Mouse (Mus musculus) bone marrow macrophage, adult 2 months (primary cell): ENCODE measurements around the gene Snapc2.

Experiments
- CTCF ChIP-seq: IDR thresholded peaks from 2 replicates; pipeline ENCODE4 v1.5.1; 2012; ENCODE audit warnings: low read depth, mild to moderate bottlenecking, low read length, moderate library complexity
- POLR2A ChIP-seq: IDR thresholded peaks from 2 replicates; pipeline ENCODE4 v1.6.1; 2012; ENCODE audit warnings: mild to moderate bottlenecking, low read depth, low read length, borderline replicate concordance

- TF ChIP-seq CTCF (no peak), POLR2A (no peak)
Observed at GRCm38 (mm10) chr8:4259125-4259804, 6.4 kb downstream of the Snapc2 start, which contains the start of gene Ctxn1.
